In the genomic region with DNA sequence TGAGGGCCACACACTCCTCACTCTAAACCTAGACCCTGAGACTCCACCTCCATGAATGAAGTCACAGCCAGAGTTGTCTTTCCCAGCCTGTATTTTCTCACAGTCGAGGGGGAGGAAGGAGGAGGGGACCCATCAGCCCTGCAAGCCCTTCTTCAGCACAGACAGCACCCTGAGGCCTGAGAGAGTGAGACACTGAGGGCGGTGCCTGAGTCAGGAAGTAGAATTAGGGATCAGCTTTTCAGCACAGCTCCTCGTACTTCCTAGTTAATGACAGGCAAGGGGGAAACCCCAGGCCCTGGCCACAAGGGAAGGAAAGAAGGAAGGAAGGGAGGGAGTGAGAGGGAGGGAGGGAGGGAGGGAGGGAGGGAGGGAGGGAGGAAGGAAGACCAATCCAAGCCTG, we compare ENCODE assay signal across 14 mouse cellular contexts. TPM values are rescaled to one million over a fixed set of nuclear protein-coding genes. Genes with fewer than 3 reads are reported as not detected.
DNase-seq lines count a peak whose midpoint lies in the region; ATAC-seq lines count a peak whose summit lies in the region.
"Had no signal": no experiment of that assay in that cellular context is flagged by ENCODE, and none has a peak within 500 bp of the region (broad histone marks: within the 10 kb centered on the region; RNA-seq: fewer than 3 reads in every experiment).

No protein-coding gene starts in this region.

- ATAC-seq in heart, embryonic 15.5 days (replicated peaks; ENCODE audit: insufficient number of reproducible peaks, insufficient read depth, low FRiP score, low read depth): peak; percentile 38; the same call in 1 of the 2 replicates
- ATAC-seq in midbrain, embryonic 13.5 days: 0 out of 2 replicates have a peak, but pooled peaks have one; percentile 9
- peak; percentile 63 to 74 for ATAC-seq in hematopoietic stem cell, adult 5-6 weeks (replicated peaks in 1 of 2; ENCODE audit: insufficient read depth in 1 of 2, low FRiP score in 2 of 2, low TSS enrichment in 1 of 2, low read depth in 1 of 2, poor library complexity in 2 of 2, severe bottlenecking in 2 of 2)
- 0 out of 2 replicates have a peak, but pooled peaks have one; percentile 13 for ATAC-seq in neural tube, embryonic 15.5 days (ENCODE audit: low FRiP score)

- no peaks in the 10 kb centered on the region for H3K36me3 ChIP-seq in heart, embryonic 15.5 days
- H3K36me3 ChIP-seq in midbrain, embryonic 13.5 days: peaks cover 80% of the 10 kb centered on the region
- peaks cover 76% of the 10 kb centered on the region for H3K36me3 ChIP-seq in midbrain, embryonic 10.5 days
- peaks cover 51% of the 10 kb centered on the region for H3K36me3 ChIP-seq in neural tube, embryonic 15.5 days
- H3K36me3 ChIP-seq: G1E; limb, embryonic 12.5 days had no signal

- 21% methylated on average over 3 of the region's 3 CpGs for WGBS in heart, embryonic 15.5 days
- WGBS in midbrain, embryonic 13.5 days: 23% methylated on average over 3 of the region's 3 CpGs
- 27% methylated on average over 3 of the region's 3 CpGs for WGBS in midbrain, embryonic 10.5 days
- whole genome bisulfite sequencing in neural tube, embryonic 15.5 days: 13% methylated on average over 3 of the region's 3 CpGs

- H3K27ac ChIP-seq in heart, embryonic 15.5 days: no peak overlapping the region; the same call in 1 of the 2 replicates
- H3K27ac ChIP-seq in midbrain, embryonic 13.5 days: peak overlapping the region; percentile 19; the same call in 1 of the 2 replicates
- H3K27ac ChIP-seq in midbrain, embryonic 10.5 days (replicated peaks): no peak overlapping the region
- no peak overlapping the region for H3K27ac ChIP-seq in neural tube, embryonic 15.5 days (replicated peaks)
- H3K27ac ChIP-seq: embryonic facial prominence, embryonic 13.5 days; limb, embryonic 12.5 days had no signal

- no peak for DNase-seq in heart, postnatal 10 days
- no peak for DNase-seq in midbrain, embryonic 10.5 days (ENCODE audit: low spot score)
- DNase-seq in T-cell, adult 2 months (ENCODE audit: low spot score): no peak
- DNase-seq: adrenal gland, adult 2 months; kidney, adult 2 months; lung, postnatal 36 days; thymus, adult 2 months had no signal

- no peak overlapping the region for H3K4me3 ChIP-seq in heart, embryonic 15.5 days
- H3K4me3 ChIP-seq in midbrain, embryonic 13.5 days (replicated peaks): no peak overlapping the region
- no peak overlapping the region for H3K4me3 ChIP-seq in midbrain, embryonic 10.5 days
- no peak overlapping the region for H3K4me3 ChIP-seq in neural tube, embryonic 15.5 days (replicated peaks)
- H3K4me3 ChIP-seq: embryonic facial prominence, embryonic 13.5 days; limb, embryonic 12.5 days had no signal

- intact Hi-C loops in heart, postnatal 10 days (cut with DNase I): no loop called here

- H3K4me1 ChIP-seq in heart, embryonic 15.5 days (replicated peaks): peaks cover 6% of the 10 kb centered on the region
- H3K4me1 ChIP-seq in midbrain, embryonic 13.5 days (replicated peaks): peaks cover 47% of the 10 kb centered on the region
- H3K4me1 ChIP-seq in midbrain, embryonic 10.5 days: peaks cover 3% of the 10 kb centered on the region; the same call in 1 of the 2 replicates
- peaks cover 45% of the 10 kb centered on the region for H3K4me1 ChIP-seq in neural tube, embryonic 15.5 days
- H3K4me1 ChIP-seq: embryonic facial prominence, embryonic 13.5 days; limb, embryonic 12.5 days had no signal

- no peaks in the 10 kb centered on the region for H3K27me3 ChIP-seq in heart, embryonic 15.5 days
- H3K27me3 ChIP-seq in midbrain, embryonic 13.5 days: no peaks in the 10 kb centered on the region
- no peaks in the 10 kb centered on the region for H3K27me3 ChIP-seq in midbrain, embryonic 10.5 days (ENCODE audit: low read depth, poor library complexity, severe bottlenecking)
- no peaks in the 10 kb centered on the region for H3K27me3 ChIP-seq in neural tube, embryonic 15.5 days (replicated peaks)
- H3K27me3 ChIP-seq: embryonic facial prominence, embryonic 13.5 days had no signal

- H3K9ac ChIP-seq in heart, embryonic 15.5 days: peak overlapping the region; percentile 31; the same call in 1 of the 2 replicates
- peak overlapping the region; percentile 39 for H3K9ac ChIP-seq in midbrain, embryonic 13.5 days (replicated peaks)
- no peak overlapping the region for H3K9ac ChIP-seq in neural tube, embryonic 15.5 days (replicated peaks)
- H3K9ac ChIP-seq: embryonic facial prominence, embryonic 13.5 days; limb, embryonic 12.5 days had no signal

- no peak overlapping the region for H3K4me2 ChIP-seq in heart, embryonic 15.5 days
- H3K4me2 ChIP-seq in midbrain, embryonic 13.5 days (replicated peaks): no peak overlapping the region
- no peak overlapping the region for H3K4me2 ChIP-seq in neural tube, embryonic 15.5 days
- H3K4me2 ChIP-seq: embryonic facial prominence, embryonic 13.5 days; limb, embryonic 12.5 days had no signal

- H3K9me3 ChIP-seq in heart, embryonic 15.5 days (replicated peaks): no peaks in the 10 kb centered on the region
- H3K9me3 ChIP-seq in midbrain, embryonic 13.5 days: no peaks in the 10 kb centered on the region
- H3K9me3 ChIP-seq in midbrain, embryonic 10.5 days (replicated peaks): peaks cover 3% of the 10 kb centered on the region; the same call in 1 of the 2 replicates
- no peaks in the 10 kb centered on the region for H3K9me3 ChIP-seq in neural tube, embryonic 15.5 days (replicated peaks)
- H3K9me3 ChIP-seq: embryonic facial prominence, embryonic 13.5 days; G1E; limb, embryonic 12.5 days had no signal

RNA-seq across cellular contexts. Expression of a gene that starts 11.9 kb away (rescaled TPM):
- 0.43 and 0.74 TPM in 2 replicates for polyA plus RNA-seq in heart, embryonic 15.5 days (2015; fragmentation: Nextera tagmentation; extraction: Ambion mirVana)
- under 1 TPM; 0.79 to 0.93 TPM for total RNA-seq in heart, postnatal 10 days (2021)
- 8.6 and 10.8 TPM in 2 replicates for polyA plus RNA-seq in midbrain, embryonic 13.5 days (2015; fragmentation: Nextera tagmentation; extraction: Ambion mirVana)
- 0.99 and 2.0 TPM in 2 replicates for polyA plus RNA-seq in midbrain, embryonic 10.5 days (2016; fragmentation: Nextera tagmentation; extraction: Ambion mirVana)
- total RNA-seq in hematopoietic stem cell, adult 5-6 weeks (2017): not detected in 2 replicates
- polyA plus RNA-seq in neural tube, embryonic 15.5 days (2015; fragmentation: Nextera tagmentation; extraction: Ambion mirVana): 2.2 and 4.2 TPM in 2 replicates
- total RNA-seq: G1E had no signal
- polyA plus RNA-seq: G1E had no signal

RNA-seq across cellular contexts. Expression of a gene that starts 14.5 kb away (rescaled TPM):
- 134 and 146 TPM in 2 replicates for polyA plus RNA-seq in heart, embryonic 15.5 days (2015; fragmentation: Nextera tagmentation; extraction: Ambion mirVana)
- 10 to 100 TPM; 70.3 to 79.0 TPM for total RNA-seq in heart, postnatal 10 days (2021)
- 41.6 and 44.8 TPM in 2 replicates for polyA plus RNA-seq in midbrain, embryonic 13.5 days (2015; fragmentation: Nextera tagmentation; extraction: Ambion mirVana)
- 71.6 and 76.8 TPM in 2 replicates for polyA plus RNA-seq in midbrain, embryonic 10.5 days (2016; fragmentation: Nextera tagmentation; extraction: Ambion mirVana)
- 19.0 and 20.4 TPM in 2 replicates for total RNA-seq in hematopoietic stem cell, adult 5-6 weeks (2017)
- polyA plus RNA-seq in neural tube, embryonic 15.5 days (2015; fragmentation: Nextera tagmentation; extraction: Ambion mirVana): 45.2 and 51.0 TPM in 2 replicates

RNA-seq across cellular contexts. Expression of a gene that starts 24.4 kb away (rescaled TPM):
- polyA plus RNA-seq in heart, embryonic 15.5 days (2015; fragmentation: Nextera tagmentation; extraction: Ambion mirVana): 1.8 TPM in 2 replicates
- 10 to 100 TPM; 28.3 to 39.0 TPM for total RNA-seq in heart, postnatal 10 days (2021)
- polyA plus RNA-seq in midbrain, embryonic 13.5 days (2015; fragmentation: Nextera tagmentation; extraction: Ambion mirVana): 15.7 and 16.4 TPM in 2 replicates
- polyA plus RNA-seq in midbrain, embryonic 10.5 days (2016; fragmentation: Nextera tagmentation; extraction: Ambion mirVana): 2.4 and 3.5 TPM in 2 replicates
- total RNA-seq in hematopoietic stem cell, adult 5-6 weeks (2017): not detected in 2 replicates
- 11.0 and 14.9 TPM in 2 replicates for polyA plus RNA-seq in neural tube, embryonic 15.5 days (2015; fragmentation: Nextera tagmentation; extraction: Ambion mirVana)
- polyA plus RNA-seq: G1E had no signal

RNA-seq across cellular contexts. Expression of a gene that starts 43.1 kb away (rescaled TPM):
- polyA plus RNA-seq in heart, embryonic 15.5 days (2015; fragmentation: Nextera tagmentation; extraction: Ambion mirVana): 81.6 and 109 TPM in 2 replicates
- 100 to 1,000 TPM; 101 to 102 TPM for total RNA-seq in heart, postnatal 10 days (2021)
- 118 and 129 TPM in 2 replicates for polyA plus RNA-seq in midbrain, embryonic 13.5 days (2015; fragmentation: Nextera tagmentation; extraction: Ambion mirVana)
- 104 and 108 TPM in 2 replicates for polyA plus RNA-seq in midbrain, embryonic 10.5 days (2016; fragmentation: Nextera tagmentation; extraction: Ambion mirVana)
- 30.3 and 44.3 TPM in 2 replicates for total RNA-seq in hematopoietic stem cell, adult 5-6 weeks (2017)
- 144 and 157 TPM in 2 replicates for polyA plus RNA-seq in neural tube, embryonic 15.5 days (2015; fragmentation: Nextera tagmentation; extraction: Ambion mirVana)

RNA-seq across cellular contexts. Expression of a gene that starts 43.1 kb away (rescaled TPM):
- polyA plus RNA-seq in heart, embryonic 15.5 days (2015; fragmentation: Nextera tagmentation; extraction: Ambion mirVana): 8.7 and 11.5 TPM in 2 replicates
- 1 to 10 TPM; 5.1 to 6.0 TPM for total RNA-seq in heart, postnatal 10 days (2021)
- 43.0 and 46.1 TPM in 2 replicates for polyA plus RNA-seq in midbrain, embryonic 13.5 days (2015; fragmentation: Nextera tagmentation; extraction: Ambion mirVana)
- 20.5 and 27.6 TPM in 2 replicates for polyA plus RNA-seq in midbrain, embryonic 10.5 days (2016; fragmentation: Nextera tagmentation; extraction: Ambion mirVana)
- 17.6 TPM in 1 of 2 replicates, not detected in the other for total RNA-seq in hematopoietic stem cell, adult 5-6 weeks (2017)
- 22.6 and 23.2 TPM in 2 replicates for polyA plus RNA-seq in neural tube, embryonic 15.5 days (2015; fragmentation: Nextera tagmentation; extraction: Ambion mirVana)

Comparison
In these comparisons a context has a peak if more than half of its experiments do, and no peak if none do; other contexts are left out.
1. ATAC-seq: peak in every context shown above with its lines; median percentile 68 in hematopoietic stem cell, adult 5-6 weeks; 38 in heart, embryonic 15.5 days; 13 in neural tube, embryonic 15.5 days; 9 in midbrain, embryonic 13.5 days.